Mouse (Mus musculus) forebrain, postnatal 0 days (tissue): ENCODE measurements around the gene Scrt2. TPM values are rescaled to one million over a fixed set of nuclear protein-coding genes. Genes with fewer than 3 reads are reported as not detected.
A peak's percentile ranks its signal among the peaks of the same experiment; 100 is the strongest.

ENCODE experiments used
- ATAC-seq: fragments of 200-750 bp; cut with Nextera tagmentation; 2 replicates; pipeline ENCODE4 v1.8.0; 2017; ENCODE audit warnings: mild to moderate bottlenecking, moderate library complexity
- DNase-seq: peaks from one replicate; pipeline ENCODE4 v3.0.0-alpha.2; 2015
- H3K27ac ChIP-seq: fragments of 300-500 bp; sonication (generic); 2 replicates; pipeline ENCODE4 v1.5.1; 2014; ENCODE audit warnings: low read depth, mild to moderate bottlenecking, antibody characterized with exemption, low read length, moderate library complexity, mixed read lengths
- H3K27me3 ChIP-seq: fragments of 300-500 bp; sonication (generic); 2 replicates; pipeline ENCODE4 v1.6.1; 2014; ENCODE audit warnings: mild to moderate bottlenecking, low read length, mixed read lengths; ENCODE audit not compliant: insufficient read depth
- H3K36me3 ChIP-seq: fragments of 300-500 bp; sonication (generic); 2 replicates; pipeline ENCODE4 v1.6.1; 2014; ENCODE audit warnings: mild to moderate bottlenecking, moderate library complexity; ENCODE audit not compliant: insufficient read depth
- H3K4me1 ChIP-seq: fragments of 300-500 bp; sonication (generic); 2 replicates; pipeline ENCODE4 v1.6.1; 2014; ENCODE audit warnings: antibody characterized with exemption; ENCODE audit not compliant: insufficient read depth
- H3K4me2 ChIP-seq: fragments of 300-500 bp; sonication (generic); 2 replicates; pipeline ENCODE4 v1.6.1; 2014; ENCODE audit warnings: low read depth, mild to moderate bottlenecking, moderate library complexity
- H3K4me3 ChIP-seq: fragments of 300-500 bp; sonication (generic); 2 replicates; pipeline ENCODE4 v1.5.1; 2014; ENCODE audit warnings: low read depth, low read length, mixed read lengths
- H3K9ac ChIP-seq: fragments of 300-500 bp; sonication (generic); 2 replicates; pipeline ENCODE4 v1.6.1; 2014; ENCODE audit warnings: mild to moderate bottlenecking
- H3K9me3 ChIP-seq: fragments of 300-500 bp; sonication (generic); 2 replicates; pipeline ENCODE4 v1.6.1; 2016; ENCODE audit warnings: low read length
- CTCF ChIP-seq: sonication (generic); IDR thresholded peaks from 2 replicates; pipeline ENCODE4 v1.5.1; 2016; ENCODE audit warnings: antibody characterized with exemption, control low read depth, low read depth
- WGBS: fragments of 180-500 bp; shearing (Covaris S2); extraction: QIAGEN DNeasy Blood & Tissue Kit; methylation state at CpG from one replicate; pipeline ENCODE4 v1.1.7; 2014; 5-methylcytosine and 5-hydroxymethylcytosine counted together
- polyA plus RNA-seq: library from polyadenylated mRNA; unstranded; fragments of >200 nt; fragmentation: Nextera tagmentation; extraction: Ambion mirVana; gene quantifications from 2 replicates; pipeline ENCODE4 v1.2.1, GENCODE M21; 2015
- total RNA-seq: library from RNA; depleted of rRNA; stranded (reverse); fragments of >200 nt; gene quantifications from 2 replicates; pipeline ENCODE4 v1.2.3, GENCODE M21; 2014

Gene Scrt2
- total and polyA plus RNA-seq, 2 experiments from 2014 or later, result 4.3 to 7.4 TPM

GRCm38 (mm10) chr2:152089581-152089980 is 8.3 kb downstream of the Scrt2 start:
- TF ChIP-seq CTCF, result no peak
- DNase-seq (no peak), ATAC-seq (no peak)
- peaks cover 23% of the 10 kb centered on the region for H3K36me3 ChIP-seq
- H3K4me1 ChIP-seq, result peaks cover 10% of the 10 kb centered on the region
- 67% methylated on average over 5 of the region's 5 CpGs for WGBS
- H3K9me3 ChIP-seq, result no peaks in the 10 kb centered on the region
- no peak overlapping the region for H3K9ac ChIP-seq
- H3K27me3 ChIP-seq, result no peaks in the 10 kb centered on the region; the same call in 1 of the 2 replicates
- H3K27ac ChIP-seq, result no peak overlapping the region
- no peak overlapping the region for H3K4me2 ChIP-seq
- H3K4me3 ChIP-seq, result no peak overlapping the region

GRCm38 (mm10) chr2:152090486-152090885 is 9.2 kb downstream of the Scrt2 start:
- H3K27me3 ChIP-seq, result no peaks in the 10 kb centered on the region; the same call in 1 of the 2 replicates
- H3K9ac ChIP-seq, result no peak overlapping the region
- H3K4me1 ChIP-seq, result peaks cover 8% of the 10 kb centered on the region
- H3K36me3 ChIP-seq, result peaks cover 23% of the 10 kb centered on the region
- 84% methylated on average over 5 of the region's 5 CpGs for WGBS
- H3K4me3 ChIP-seq, result no peak overlapping the region
- TF ChIP-seq CTCF, result no peak
- DNase-seq (no peak), ATAC-seq (no peak)
- H3K4me2 ChIP-seq, result no peak overlapping the region
- H3K9me3 ChIP-seq, result no peaks in the 10 kb centered on the region
- no peak overlapping the region for H3K27ac ChIP-seq

GRCm38 (mm10) chr2:152091342-152092056 is 10.2 kb downstream of the Scrt2 start:
- no peaks in the 10 kb centered on the region; the same call in 1 of the 2 replicates for H3K27me3 ChIP-seq
- TF ChIP-seq CTCF, result no peak
- H3K27ac ChIP-seq, result no peak overlapping the region
- H3K4me2 ChIP-seq, result no peak overlapping the region
- peaks cover 23% of the 10 kb centered on the region for H3K36me3 ChIP-seq
- DNase-seq, result no peak
- H3K9ac ChIP-seq, result no peak overlapping the region
- H3K4me1 ChIP-seq, result peaks cover 8% of the 10 kb centered on the region
- H3K9me3 ChIP-seq, result no peaks in the 10 kb centered on the region
- no peak for ATAC-seq
- WGBS, result 20% methylated on average over 12 of the region's 12 CpGs
- H3K4me3 ChIP-seq, result no peak overlapping the region

GRCm38 (mm10) chr2:152092927-152093326 is 11.6 kb downstream of the Scrt2 start:
- Histone ChIP-seq H3K4me1 (no peaks in the 10 kb centered on the region), H3K4me2 (peak overlapping the region; percentile 43), H3K27me3 (no peaks in the 10 kb centered on the region; the same call in 1 of the 2 replicates), H3K36me3 (peaks cover 18% of the 10 kb centered on the region), H3K9me3 (no peaks in the 10 kb centered on the region), H3K9ac (peak overlapping the region; percentile 41), H3K4me3 (peak overlapping the region; percentile 37), H3K27ac (0 out of 2 replicates have a peak overlapping the region, but pooled peaks have one; percentile 30)
- peak; percentile 42 for TF ChIP-seq CTCF
- DNase-seq, result no peak
- WGBS, result 9% methylated on average over 43 of the region's 45 CpGs
- peak; percentile 21 for ATAC-seq

GRCm38 (mm10) chr2:152093356-152093792 is 12.0 kb downstream of the Scrt2 start:
- no peaks in the 10 kb centered on the region for H3K9me3 ChIP-seq
- H3K27me3 ChIP-seq, result no peaks in the 10 kb centered on the region; the same call in 1 of the 2 replicates
- peak overlapping the region; percentile 37 for H3K4me3 ChIP-seq
- no peak for TF ChIP-seq CTCF
- peak; percentile 83 for DNase-seq
- peak overlapping the region; percentile 41 for H3K9ac ChIP-seq
- no peaks in the 10 kb centered on the region for H3K4me1 ChIP-seq
- H3K4me2 ChIP-seq, result peak overlapping the region; percentile 43
- WGBS, result 2% methylated on average over 58 of the region's 60 CpGs
- peaks cover 15% of the 10 kb centered on the region; the same call in 1 of the 2 replicates for H3K36me3 ChIP-seq
- ATAC-seq, result peak; percentile 45
- 0 out of 2 replicates have a peak overlapping the region, but pooled peaks have one; percentile 30 for H3K27ac ChIP-seq

GRCm38 (mm10) chr2:152094856-152095545 is 13.7 kb downstream of the Scrt2 start:
- Histone ChIP-seq H3K9ac (no peak overlapping the region), H3K9me3 (no peaks in the 10 kb centered on the region), H3K4me3 (no peak overlapping the region), H3K4me2 (no peak overlapping the region), H3K27me3 (no peaks in the 10 kb centered on the region; the same call in 1 of the 2 replicates), H3K27ac (no peak overlapping the region), H3K4me1 (no peaks in the 10 kb centered on the region), H3K36me3 (peaks cover 12% of the 10 kb centered on the region; the same call in 1 of the 2 replicates)
- WGBS, result 18% methylated on average over 29 of the region's 29 CpGs
- DNase-seq (no peak), ATAC-seq (no peak)
- TF ChIP-seq CTCF, result no peak

- Histone ChIP-seq H3K9ac (no peak overlapping the region), H3K27ac (no peak overlapping the region), H3K4me1 (no peaks in the 10 kb centered on the region), H3K36me3 (peaks cover 7% of the 10 kb centered on the region; the same call in 1 of the 2 replicates), H3K9me3 (no peaks in the 10 kb centered on the region), H3K27me3 (no peaks in the 10 kb centered on the region; the same call in 1 of the 2 replicates), H3K4me2 (no peak overlapping the region), H3K4me3 (no peak overlapping the region)
- TF ChIP-seq CTCF, result no peak
- DNase-seq, result no peak
- no peak for ATAC-seq
- WGBS, result 63% methylated on average over 2 of the region's 2 CpGs
Observed at GRCm38 (mm10) chr2:152096922-152097321, 15.6 kb downstream of the Scrt2 start.
